Comparison of ENCODE assay signal across 9 mouse cellular contexts in genomic region chrY:1286171-1286795, GRCm38 (mm10). TPM values are rescaled to one million over a fixed set of nuclear protein-coding genes. Genes with fewer than 3 reads are reported as not detected.
DNase-seq lines count a peak whose midpoint lies in the region; ATAC-seq lines count a peak whose summit lies in the region.
"Had no signal": no experiment of that assay in that cellular context is flagged by ENCODE, and none has a peak within 500 bp of the region (broad histone marks: within the 10 kb centered on the region; RNA-seq: fewer than 3 reads in every experiment).

TSS of gene Ddx3y (minus strand) at chrY:1286629.

- peak within 1 kb of the TSS; percentile 74; the same call in 1 of the 2 replicates for H3K27ac ChIP-seq in hindbrain, embryonic 10.5 days
- no peak within 1 kb of the TSS for H3K27ac ChIP-seq in limb, embryonic 11.5 days (replicated peaks; ENCODE audit: low read depth, low read length)
- H3K27ac ChIP-seq in midbrain, embryonic 11.5 days (ENCODE audit: low read depth, low read length) = no peak within 1 kb of the TSS
- peak within 1 kb of the TSS; percentile 55; the same call in 1 of the 2 replicates for H3K27ac ChIP-seq in stomach, embryonic 14.5 days (ENCODE audit: low read length)

- H3K9ac ChIP-seq in limb, embryonic 11.5 days (ENCODE audit: low read length) = peak within 1 kb of the TSS; percentile 17; the same call in 1 of the 2 replicates
- H3K9ac ChIP-seq in midbrain, embryonic 11.5 days (ENCODE audit: low read length) = peak within 1 kb of the TSS; percentile 48; the same call in 1 of the 2 replicates
- peak within 1 kb of the TSS; percentile 28; the same call in 1 of the 2 replicates for H3K9ac ChIP-seq in stomach, embryonic 14.5 days (replicated peaks; ENCODE audit: low read depth, low read length)

- DNase-seq in gastrocnemius, adult 18-20 months (ENCODE audit: low spot score) = peak; percentile 80
- DNase-seq in gastrocnemius, postnatal 14 days = no peak
- peak; percentile 96 for DNase-seq in brain, adult 2 months (ENCODE audit: low read depth, low spot score)
- DNase-seq in fat pad, adult 2 months (ENCODE audit: extremely low read depth, low read depth, low spot score) = peak; percentile 43
- DNase-seq in hindbrain, embryonic 10.5 days (ENCODE audit: low spot score) = peak; percentile 67
- peak; percentile 66 for DNase-seq in limb, embryonic 11.5 days (ENCODE audit: low spot score)
- peak; percentile 91 for DNase-seq in midbrain, embryonic 11.5 days (ENCODE audit: low spot score, missing footprints)

- no peak for ATAC-seq in limb, embryonic 11.5 days (ENCODE audit: insufficient number of reproducible peaks, low FRiP score, low TSS enrichment, low read depth)
- peak; percentile 97 for ATAC-seq in midbrain, embryonic 11.5 days (ENCODE audit: low FRiP score)
- ATAC-seq in stomach, embryonic 14.5 days (ENCODE audit: insufficient number of reproducible peaks, insufficient read depth, low FRiP score, low read depth) = peak; percentile 92

- H3K4me3 ChIP-seq in hindbrain, embryonic 10.5 days = peak within 1 kb of the TSS; percentile 49
- peak within 1 kb of the TSS; percentile 29 for H3K4me3 ChIP-seq in limb, embryonic 11.5 days (ENCODE audit: low read depth, low read length)
- H3K4me3 ChIP-seq in midbrain, embryonic 11.5 days (ENCODE audit: low read depth, low read length) = peak within 1 kb of the TSS; percentile 38
- H3K4me3 ChIP-seq in stomach, embryonic 14.5 days (ENCODE audit: low read depth, low read length) = peak within 1 kb of the TSS; percentile 35

- H3K27me3 ChIP-seq in hindbrain, embryonic 10.5 days (ENCODE audit: insufficient read depth, poor library complexity, severe bottlenecking) = no peaks in the 10 kb centered on the region
- no peaks in the 10 kb centered on the region for H3K27me3 ChIP-seq in limb, embryonic 11.5 days (ENCODE audit: control insufficient read depth, insufficient read depth, low read length)
- no peaks in the 10 kb centered on the region for H3K27me3 ChIP-seq in midbrain, embryonic 11.5 days (ENCODE audit: control insufficient read depth, insufficient read depth, low read length)
- no peaks in the 10 kb centered on the region for H3K27me3 ChIP-seq in stomach, embryonic 14.5 days (ENCODE audit: control insufficient read depth, insufficient read depth, low read length)

- H3K36me3 ChIP-seq in hindbrain, embryonic 10.5 days = peaks cover 3% of the 10 kb centered on the region; the same call in 1 of the 2 replicates
- no peaks in the 10 kb centered on the region for H3K36me3 ChIP-seq in limb, embryonic 11.5 days (ENCODE audit: control insufficient read depth, insufficient read depth, low read length)
- H3K36me3 ChIP-seq in midbrain, embryonic 11.5 days (ENCODE audit: control insufficient read depth, insufficient read depth, low read length) = no peaks in the 10 kb centered on the region
- H3K36me3 ChIP-seq in stomach, embryonic 14.5 days (ENCODE audit: control insufficient read depth, insufficient read depth, low read length) = no peaks in the 10 kb centered on the region

- H3K4me2 ChIP-seq in limb, embryonic 11.5 days (ENCODE audit: low read depth, severe bottlenecking) = no peak within 1 kb of the TSS
- H3K4me2 ChIP-seq in midbrain, embryonic 11.5 days = peak within 1 kb of the TSS; percentile 35
- H3K4me2 ChIP-seq in stomach, embryonic 14.5 days (replicated peaks; ENCODE audit: low read depth, low read length) = no peak within 1 kb of the TSS

- WGBS in hindbrain, embryonic 10.5 days = under 1% methylated on average over 31 of the region's 31 CpGs
- WGBS in limb, embryonic 11.5 days = under 1% methylated on average over 31 of the region's 31 CpGs
- 2% methylated on average over 28 of the region's 31 CpGs for WGBS in midbrain, embryonic 11.5 days
- WGBS in stomach, embryonic 14.5 days = 5% methylated on average over 29 of the region's 31 CpGs

- intact Hi-C loops in gastrocnemius, postnatal 14 days (cut with DNase I; ENCODE audit: low total_unique reads) = no loop called here

- no peaks in the 10 kb centered on the region for H3K9me3 ChIP-seq in hindbrain, embryonic 10.5 days
- H3K9me3 ChIP-seq in limb, embryonic 11.5 days (ENCODE audit: control insufficient read depth, low read length) = no peaks in the 10 kb centered on the region
- no peaks in the 10 kb centered on the region for H3K9me3 ChIP-seq in midbrain, embryonic 11.5 days (ENCODE audit: control insufficient read depth, low read length)
- H3K9me3 ChIP-seq in stomach, embryonic 14.5 days (ENCODE audit: control insufficient read depth, low read depth, low read length) = no peaks in the 10 kb centered on the region

- H3K4me1 ChIP-seq in hindbrain, embryonic 10.5 days (replicated peaks) = no peaks in the 10 kb centered on the region
- H3K4me1 ChIP-seq in limb, embryonic 11.5 days (ENCODE audit: control insufficient read depth, insufficient read depth, low read length) = no peaks in the 10 kb centered on the region
- no peaks in the 10 kb centered on the region for H3K4me1 ChIP-seq in midbrain, embryonic 11.5 days (ENCODE audit: control insufficient read depth, insufficient read depth, low read length)
- no peaks in the 10 kb centered on the region for H3K4me1 ChIP-seq in stomach, embryonic 14.5 days (ENCODE audit: control insufficient read depth, insufficient read depth, low read length)

RNA-seq across cellular contexts. Expression of gene Ddx3y, which starts in this region (rescaled TPM):
- total RNA-seq in gastrocnemius, adult 18-20 months (2021) = 10 to 100 TPM in 1 of 2 experiments, not detected in 1; 68.0 TPM
- total RNA-seq in gastrocnemius, postnatal 14 days (2021) = 10 to 100 TPM in 1 of 2 experiments, not detected in 1; 57.5 TPM
- polyA plus RNA-seq in hindbrain, embryonic 10.5 days (2016; fragmentation: Nextera tagmentation; extraction: Ambion mirVana) = 11.1 and 18.2 TPM in 2 replicates
- 21.9 and 24.9 TPM in 2 replicates for polyA plus RNA-seq in limb, embryonic 11.5 days (2014; fragmentation: Nextera tagmentation; extraction: Ambion mirVana)
- 13.2 and 16.8 TPM in 2 replicates for polyA plus RNA-seq in midbrain, embryonic 11.5 days (2014; fragmentation: Nextera tagmentation; extraction: Ambion mirVana)
- 49.9 TPM in 1 of 2 replicates, not detected in the other for polyA plus RNA-seq in stomach, embryonic 14.5 days (2014; fragmentation: Nextera tagmentation; extraction: Ambion mirVana)
- polyA plus RNA-seq: C2C12 had no signal

Comparison
In these comparisons a context has a peak if more than half of its experiments do, and no peak if none do; other contexts are left out.
1. H3K27ac ChIP-seq: peak in hindbrain, embryonic 10.5 days (single experiment) and stomach, embryonic 14.5 days (single experiment); none in limb, embryonic 11.5 days (single experiment) and midbrain, embryonic 11.5 days (single experiment).
2. Peak in every context shown above with its lines, with median percentiles within 50 percentile points of each other: H3K4me3 ChIP-seq and H3K9ac ChIP-seq.